Mouse (Mus musculus) erythroid progenitor cell, adult 5-6 weeks (primary cell): ENCODE results near the gene Epha1. TPM values are rescaled to one million over a fixed set of nuclear protein-coding genes. Genes with fewer than 3 reads are reported as not detected.

ENCODE experiments used
- ATAC-seq: replicated peaks from 2 replicates; pipeline ENCODE4 v1.8.0; 2016; ENCODE audit warnings: moderate number of reproducible peaks, mild to moderate bottlenecking, moderate TSS enrichment, inconsistent platforms; ENCODE audit not compliant: poor library complexity, low FRiP score, severe bottlenecking
- total RNA-seq, 2 experiments: library from RNA; stranded (forward) in 1 of 2; stranded (reverse) in 1 of 2; fragments of 150-400 nt in 1 of 2; fragments of 186-747, 209-891 nt in 1 of 2; gene quantifications; 2 replicates each; pipeline versions ENCODE4 v1.2.3 to v1.2.4; 2015 to 2017; ENCODE audit warnings: low replicate concordance in 2 of 2

Gene Epha1
- total RNA-seq, 2 experiments from 2014 or later = not detected

DNA sequence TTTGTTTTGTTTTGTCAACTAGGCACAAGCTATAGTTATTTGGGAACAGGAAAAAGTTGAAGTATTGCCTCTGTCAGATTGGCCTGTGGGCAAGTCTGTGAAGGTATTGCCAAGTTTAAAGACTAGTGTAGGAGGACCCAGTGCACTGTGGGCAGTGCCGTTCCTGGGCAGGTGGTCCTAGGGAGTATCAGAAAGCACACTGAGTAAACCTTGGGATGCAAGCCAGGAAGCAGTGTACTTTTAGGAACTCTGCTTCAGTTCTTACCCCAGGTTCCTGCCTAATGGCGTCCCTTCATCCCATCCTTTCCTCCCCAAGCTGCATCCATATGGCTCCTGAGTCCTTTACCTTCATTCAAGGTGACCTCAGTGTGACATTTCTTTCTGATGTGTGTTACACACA, 2.1 kb upstream of the Epha1 start:
- no peak for ATAC-seq

DNA sequence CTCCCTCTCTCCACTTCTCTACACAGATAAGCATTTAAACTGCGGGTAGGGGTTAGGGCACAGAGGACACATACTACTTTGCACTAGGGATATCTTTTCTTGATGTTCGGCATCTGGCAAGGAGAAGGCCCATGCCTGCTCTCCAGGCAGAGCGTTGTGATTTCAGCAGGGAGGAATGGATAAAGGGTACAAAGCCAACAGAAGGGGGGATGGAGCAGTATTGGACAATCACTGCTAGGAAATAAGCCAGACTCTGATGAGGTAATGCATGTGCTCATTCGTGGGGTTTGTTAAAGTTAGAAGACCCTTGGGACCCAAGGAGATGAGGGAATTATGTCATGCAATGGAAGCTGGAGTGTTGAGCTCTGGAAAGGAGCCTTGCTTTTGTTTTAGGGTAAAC, 1.6 kb upstream of the Epha1 start:
- no peak for ATAC-seq

DNA sequence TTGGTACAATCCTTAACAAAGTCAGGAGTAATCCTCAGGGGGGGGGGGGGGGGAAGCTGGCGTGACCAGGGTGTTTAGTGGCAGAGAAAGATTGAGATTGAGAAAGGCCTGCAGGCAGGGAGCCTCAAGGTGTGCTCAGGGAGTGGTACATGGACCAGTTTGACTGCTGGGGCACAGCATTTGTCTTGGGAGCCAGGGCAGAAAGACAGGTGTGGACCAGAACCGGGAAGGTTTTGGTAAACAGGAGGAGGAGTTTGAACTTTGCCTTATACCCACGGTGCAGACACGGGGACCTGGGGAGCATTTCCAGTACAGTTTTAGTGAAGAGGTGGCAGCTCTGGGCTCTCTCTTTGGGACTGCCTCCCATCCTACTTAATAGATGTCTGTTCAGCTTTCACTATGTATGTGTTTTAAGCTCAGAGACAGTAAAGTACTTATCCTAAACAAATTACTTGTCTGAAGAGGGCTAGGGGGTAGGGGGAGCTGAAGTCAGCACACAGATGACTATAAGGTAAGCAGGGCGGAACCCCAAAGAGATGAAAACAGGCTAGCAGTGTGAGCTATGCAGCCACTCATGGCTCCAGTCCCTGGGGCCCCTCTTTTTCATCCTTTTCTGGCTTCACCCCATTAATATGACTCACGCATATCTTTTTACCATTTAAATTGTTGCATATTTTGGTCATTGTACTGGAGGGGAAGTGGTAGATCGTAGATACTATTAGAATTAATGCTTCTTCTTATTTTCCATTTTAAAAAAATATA, 782 bp upstream of the Epha1 start:
- ATAC-seq = no peak

DNA sequence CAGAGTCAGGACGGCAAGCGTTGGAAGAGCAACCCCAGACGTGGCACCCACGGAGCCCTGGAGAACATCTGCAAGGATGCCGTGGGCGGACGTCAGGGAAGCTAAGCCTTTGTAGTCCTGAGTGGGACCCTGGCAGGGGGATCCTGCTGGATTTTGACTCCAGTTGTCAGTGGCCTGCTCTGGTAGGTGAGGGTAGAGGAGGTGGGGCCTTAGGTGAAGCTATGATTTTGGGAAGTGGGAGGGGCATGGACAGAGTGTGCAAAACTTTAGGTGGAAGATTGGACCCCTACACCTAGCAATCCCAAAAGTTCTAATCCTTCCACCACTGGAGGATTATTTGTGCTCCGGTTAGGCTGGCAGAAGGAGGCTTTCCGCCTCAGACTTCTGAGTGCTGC, 650 bp downstream of the Epha1 start:
- no peak for ATAC-seq

DNA sequence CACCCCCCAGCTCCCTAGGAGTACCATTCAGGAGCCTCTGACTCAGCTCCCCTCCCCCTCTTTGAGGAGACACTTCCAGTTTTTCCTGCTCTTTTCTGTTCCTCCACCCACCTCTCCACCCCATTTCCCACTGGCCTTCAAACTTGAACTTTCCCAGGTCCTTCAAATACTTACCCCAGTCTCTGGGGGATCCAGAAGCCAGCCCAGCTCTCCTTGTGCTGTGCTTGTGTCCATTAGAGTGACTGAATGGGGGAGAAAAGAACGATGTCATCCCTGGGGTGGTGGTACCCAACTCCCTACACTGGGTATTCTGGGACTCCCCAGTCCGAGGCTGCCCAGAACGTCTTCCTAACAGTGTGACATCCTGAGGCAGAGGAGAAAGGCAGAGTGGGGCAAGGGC, 1.1 kb downstream of the Epha1 start:
- no peak for ATAC-seq

DNA sequence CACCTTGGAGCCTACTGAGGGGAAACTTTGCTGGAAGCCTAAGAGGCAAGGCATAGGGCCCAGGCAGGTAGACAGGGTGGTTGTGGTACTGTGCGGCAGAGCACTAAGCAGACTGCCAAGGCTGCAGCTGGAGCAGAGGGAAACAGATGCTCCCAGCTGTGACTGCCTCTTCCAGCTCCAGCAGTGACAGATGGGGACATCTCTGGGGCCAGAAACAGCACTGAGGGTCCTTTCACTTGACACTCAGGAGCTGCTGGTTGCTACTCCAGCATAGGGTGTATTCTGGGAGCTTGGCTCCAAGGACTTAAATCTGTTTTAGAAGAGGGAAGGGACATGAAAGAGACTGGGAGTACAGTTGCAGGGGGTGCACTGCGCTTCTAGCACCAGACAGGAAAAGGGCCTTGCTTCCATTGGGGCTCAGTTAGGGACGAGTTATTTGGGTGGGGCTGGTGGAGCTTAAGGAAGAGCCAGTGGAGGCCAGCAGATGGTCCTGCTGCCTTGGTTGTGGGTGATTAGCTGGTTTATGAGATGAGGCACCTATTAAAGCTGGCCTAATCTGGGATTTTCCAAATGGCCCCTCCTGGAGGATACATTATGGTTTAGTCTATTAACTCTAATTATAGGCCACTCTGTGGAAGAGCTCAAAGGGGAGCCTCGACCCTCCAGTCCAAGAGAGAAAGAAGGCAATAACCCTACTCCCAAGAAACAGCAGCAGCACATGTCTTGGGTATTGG, 2.3 kb downstream of the Epha1 start:
- ATAC-seq = no peak

DNA sequence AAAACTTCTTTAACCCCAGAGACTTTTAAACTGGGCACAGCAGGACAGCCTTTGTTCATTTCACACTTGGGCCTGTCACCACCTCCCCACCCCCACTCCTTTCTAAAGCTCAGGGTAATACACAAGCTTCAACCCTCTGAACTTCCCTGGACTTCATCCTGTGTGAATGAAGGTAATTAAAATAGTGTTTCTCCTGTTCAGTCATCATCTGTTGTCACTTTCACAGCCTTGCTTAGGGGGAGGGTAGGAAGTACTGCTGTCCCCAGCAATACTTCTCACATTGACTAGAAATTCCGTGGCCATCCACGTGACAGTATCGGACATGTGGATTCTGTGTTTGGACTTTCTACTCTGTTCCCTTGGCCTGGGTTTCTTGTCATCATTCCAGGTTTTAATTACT, 3.2 kb downstream of the Epha1 start:
- no peak for ATAC-seq

DNA sequence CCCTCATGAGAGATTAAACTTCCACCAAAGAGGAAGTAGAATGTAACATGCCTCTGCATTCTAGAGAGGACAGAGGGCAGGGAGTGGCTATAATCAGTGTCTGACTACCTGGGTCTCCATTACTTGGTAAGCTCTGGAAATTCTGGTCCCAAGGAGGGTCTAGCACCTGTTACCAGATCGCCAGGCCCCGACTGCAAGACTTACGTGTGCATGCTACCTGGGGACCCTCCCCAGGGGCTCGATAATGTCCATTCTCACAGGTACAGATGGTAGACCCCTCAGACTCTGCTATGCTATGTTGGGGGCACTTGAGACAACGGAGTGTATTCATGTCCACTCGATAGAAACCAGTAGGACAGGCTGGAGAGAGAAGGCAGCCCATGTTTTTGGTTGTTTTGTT, 7.9 kb downstream of the Epha1 start:
- ATAC-seq = no peak

DNA sequence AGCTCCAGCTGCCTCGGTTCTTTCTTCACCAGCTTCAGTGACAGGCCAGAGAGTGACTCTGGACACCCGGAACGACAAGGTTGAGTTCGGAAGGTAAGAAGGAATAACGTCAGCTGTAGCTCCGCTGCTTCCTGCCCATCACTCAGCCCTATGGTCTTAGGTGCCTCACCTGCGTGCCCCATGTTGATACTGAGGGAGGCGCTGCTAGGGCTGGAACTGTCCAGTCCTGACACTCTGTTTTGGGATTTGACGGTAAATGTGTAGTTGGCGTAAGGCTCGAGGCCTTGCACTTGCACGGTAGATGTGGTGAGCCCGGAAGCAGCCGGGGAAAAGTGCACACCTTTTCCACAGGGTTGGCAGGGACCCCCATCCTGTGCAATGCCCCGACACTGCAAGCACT, 8.5 kb downstream of the Epha1 start:
- ATAC-seq = no peak

DNA sequence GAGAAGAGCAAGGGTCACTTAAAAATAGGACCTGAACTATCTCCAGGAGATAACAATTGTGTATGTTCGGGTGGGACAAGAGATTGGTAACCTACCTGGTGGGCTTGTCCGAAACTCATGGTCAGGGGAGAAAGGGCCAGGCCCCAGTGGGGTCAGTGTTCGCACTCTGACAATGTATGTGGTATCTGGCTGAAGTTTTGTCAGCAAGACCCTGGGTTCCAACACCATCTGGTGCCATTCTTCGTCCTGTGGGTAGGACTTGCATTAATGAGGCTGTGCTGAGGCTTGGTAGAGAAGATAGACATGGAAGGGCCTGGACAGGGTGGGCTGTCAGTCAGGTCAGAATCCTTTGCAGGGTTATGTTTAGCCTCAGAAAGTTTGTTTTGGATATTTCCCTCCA, 9.0 kb downstream of the Epha1 start:
- no peak for ATAC-seq

DNA sequence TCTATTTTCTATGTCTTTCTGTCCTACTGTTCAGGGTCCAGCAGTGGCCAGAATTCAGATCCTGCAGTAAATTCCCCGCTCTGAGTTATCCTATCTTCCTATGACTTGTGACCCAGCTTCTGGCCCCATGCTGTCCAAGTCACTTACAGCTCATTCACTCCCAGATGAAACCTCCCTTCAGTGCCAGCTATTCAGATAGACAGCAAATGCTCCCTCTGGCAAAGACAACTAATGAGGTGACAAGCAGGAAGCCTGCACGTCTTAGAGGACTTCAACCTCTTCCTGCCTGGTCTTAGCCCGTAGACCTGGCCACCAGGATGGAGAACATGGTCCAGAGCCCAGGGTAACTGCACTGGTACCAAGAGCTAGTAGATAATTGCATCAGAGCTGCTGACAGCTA, 10.1 kb downstream of the Epha1 start:
- ATAC-seq = no peak

DNA sequence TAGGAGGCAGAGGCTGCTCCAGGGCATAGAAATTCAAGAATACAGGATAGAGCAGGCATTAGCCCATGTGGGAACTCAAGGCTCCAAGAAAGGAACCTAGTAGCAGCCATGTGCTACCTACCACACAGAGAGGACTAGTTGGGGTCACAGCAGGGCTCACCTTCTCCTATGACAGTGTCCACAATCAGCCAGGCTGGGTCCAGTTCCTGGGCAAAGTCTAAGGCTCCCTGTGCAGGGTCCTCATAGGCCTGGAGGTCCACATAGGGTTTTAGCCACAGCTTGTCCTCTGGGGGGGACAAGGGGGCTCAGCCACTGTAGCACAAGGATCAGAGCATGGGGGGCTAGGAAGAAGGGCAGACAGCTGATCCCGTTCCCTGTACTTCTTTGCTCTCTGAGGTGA, 10.6 kb downstream of the Epha1 start:
- ATAC-seq = no peak

DNA sequence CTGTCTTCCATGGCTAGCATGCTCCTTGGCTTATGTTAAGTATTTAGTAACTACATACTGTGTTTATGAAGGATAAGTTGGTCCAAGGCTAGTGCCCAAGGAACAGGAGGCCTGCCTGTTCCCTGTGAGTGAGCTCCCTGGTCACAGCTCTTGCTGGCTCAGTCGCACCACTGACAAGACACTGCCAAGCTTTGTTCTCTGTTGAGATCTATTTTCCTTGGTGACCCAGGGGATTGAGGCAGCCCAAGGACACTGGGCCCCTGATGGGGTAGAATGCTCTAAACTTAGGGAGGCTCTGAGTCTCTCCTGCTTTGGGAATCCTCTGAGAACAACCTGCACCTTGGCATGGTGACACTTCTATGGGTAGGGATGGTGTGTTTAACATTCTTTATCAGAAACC, 11.0 kb downstream of the Epha1 start:
- no peak for ATAC-seq

DNA sequence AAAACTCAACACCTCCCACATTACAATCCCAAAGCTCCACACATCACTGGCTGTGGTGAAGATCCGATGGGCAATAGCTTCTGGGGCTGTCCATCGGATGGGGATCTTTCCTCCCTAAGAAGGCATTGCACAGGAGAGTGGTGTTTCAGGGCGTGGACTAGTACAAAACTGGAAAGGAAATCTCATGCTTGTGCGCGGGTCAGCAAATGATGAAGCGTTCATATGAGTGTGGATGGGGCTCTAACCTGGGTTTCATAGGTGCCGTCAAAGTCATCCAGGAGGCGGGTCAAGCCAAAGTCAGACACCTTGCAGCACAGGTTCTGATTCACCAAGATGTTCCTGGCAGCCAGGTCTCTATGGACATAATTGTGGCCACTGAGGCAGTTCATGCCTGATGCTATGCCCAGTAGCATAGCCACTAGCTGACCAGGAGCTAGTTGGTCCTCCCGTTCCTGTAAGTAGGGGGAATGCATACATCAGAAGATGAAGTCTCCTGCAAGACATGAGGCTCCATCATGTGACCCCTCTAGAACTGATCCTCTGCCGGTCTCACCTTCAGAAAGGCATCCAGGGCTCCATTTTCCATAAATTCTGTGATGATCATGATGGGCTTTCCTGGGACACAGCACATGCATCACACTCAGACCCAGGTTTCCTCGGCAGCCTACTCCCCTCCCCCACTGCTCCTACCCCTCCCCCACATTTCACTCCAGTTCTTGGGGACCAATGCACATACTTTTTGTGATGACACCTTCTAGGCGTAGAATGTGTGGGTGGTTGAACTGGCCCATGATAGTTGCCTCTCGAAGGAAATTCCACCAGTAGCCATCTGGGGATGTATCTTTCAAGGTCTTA, 11.8 kb downstream of the Epha1 start:
- ATAC-seq = no peak

DNA sequence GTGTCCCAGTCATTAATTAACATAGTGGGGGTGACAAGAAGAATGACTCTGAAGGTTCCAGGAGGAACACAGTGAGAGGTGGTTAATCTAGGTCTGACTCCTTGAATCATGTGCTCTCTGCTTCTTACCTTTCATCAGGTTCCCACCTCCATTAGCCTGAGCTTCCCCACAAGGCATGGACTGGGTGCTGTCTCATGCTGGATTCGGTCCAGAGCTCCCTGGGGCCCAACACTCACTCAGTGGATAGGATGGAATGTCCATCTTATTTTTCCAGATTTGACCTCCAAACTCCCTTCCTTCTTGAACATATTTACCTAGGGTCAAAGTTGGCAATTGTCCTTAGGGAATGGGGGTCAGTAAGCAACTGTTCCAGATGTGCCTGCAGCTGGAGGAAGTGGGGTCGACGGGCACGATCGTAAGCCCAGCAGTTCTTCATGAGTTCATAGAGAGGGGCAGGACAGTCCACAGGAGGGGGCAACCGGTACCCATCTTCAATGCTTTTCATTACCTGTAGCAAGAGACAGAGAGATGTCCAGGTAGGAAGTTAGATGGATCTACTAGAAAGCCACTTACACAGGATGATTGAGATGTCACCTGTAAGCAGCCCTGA, 12.7 kb downstream of the Epha1 start:
- no peak for ATAC-seq

DNA sequence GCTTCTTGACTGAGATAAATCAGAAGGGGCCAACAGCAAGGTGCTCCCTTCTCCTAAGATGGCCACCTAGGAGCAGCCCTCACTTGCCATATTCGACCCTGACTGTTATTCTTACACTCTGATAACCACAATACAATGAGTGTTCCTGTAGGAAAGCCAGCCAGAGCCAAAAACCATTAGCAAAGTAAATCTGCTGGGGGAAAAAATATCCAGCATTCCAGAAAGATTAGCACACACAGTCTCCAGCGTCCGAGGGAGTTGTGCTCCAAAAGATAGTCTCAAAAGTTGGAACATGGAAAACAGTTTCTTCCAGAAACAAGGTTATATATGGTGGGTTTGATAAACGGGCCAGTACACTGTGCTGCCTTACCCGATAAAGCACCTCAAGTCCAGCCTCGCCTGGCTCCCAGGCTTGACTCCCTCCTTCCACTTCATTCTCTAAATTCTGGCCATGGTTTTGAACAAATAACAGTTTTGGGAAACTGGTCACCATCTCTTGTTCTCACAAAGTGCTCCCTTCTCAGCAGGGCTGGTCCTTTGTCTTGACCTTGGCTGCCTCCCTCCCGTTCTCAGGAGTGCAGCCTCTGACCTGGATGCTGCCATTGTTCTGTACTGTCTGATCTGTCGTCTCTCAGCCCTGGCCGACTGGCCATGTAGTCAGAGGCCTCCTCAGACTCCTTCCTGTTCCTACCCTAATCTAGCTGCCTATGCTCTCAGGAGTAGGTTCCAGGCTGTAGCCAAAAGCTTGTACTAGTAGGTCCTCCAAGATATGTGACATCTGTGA, 13.5 kb downstream of the Epha1 start:
- no peak for ATAC-seq

DNA sequence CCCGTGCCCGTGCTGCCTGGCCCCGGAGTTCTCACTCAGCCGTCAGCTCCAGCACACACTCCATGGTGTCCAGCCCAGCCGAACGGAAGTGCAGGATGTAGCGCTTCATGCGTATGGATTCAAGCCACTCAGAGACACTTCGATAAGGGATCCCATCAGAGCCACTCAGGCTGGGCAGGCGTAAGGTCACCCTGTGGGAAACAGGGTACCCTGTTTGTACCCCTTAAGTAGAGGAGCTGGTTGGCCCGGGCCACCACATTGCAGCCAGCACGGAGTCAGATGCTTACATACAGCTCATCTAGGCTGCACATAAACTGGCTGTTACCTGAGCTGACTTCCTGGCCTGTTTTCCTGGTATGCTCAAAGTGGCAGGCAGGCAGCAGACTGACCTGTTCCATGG, 14.2 kb downstream of the Epha1 start:
- ATAC-seq = no peak

DNA sequence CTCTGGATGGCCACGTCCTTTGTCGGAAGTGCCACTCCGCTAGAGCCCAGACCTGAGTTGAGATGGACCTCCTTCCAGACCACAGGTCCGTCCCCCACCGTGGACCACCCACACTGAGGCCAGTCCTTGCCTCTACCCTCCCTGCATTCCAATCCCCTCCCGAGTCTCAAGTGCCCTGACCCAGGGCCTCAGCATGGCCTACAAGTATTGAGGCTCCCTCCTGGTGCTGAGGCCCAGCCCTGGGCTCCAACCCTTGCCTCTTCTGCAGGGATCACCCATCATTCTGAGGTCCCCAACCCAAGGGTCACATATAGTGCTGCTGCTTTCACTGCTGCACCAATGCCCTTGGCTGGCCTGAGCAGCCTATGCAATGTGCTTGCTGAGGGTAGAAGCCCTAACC, 15.2 kb downstream of the Epha1 start:
- ATAC-seq = no peak

DNA sequence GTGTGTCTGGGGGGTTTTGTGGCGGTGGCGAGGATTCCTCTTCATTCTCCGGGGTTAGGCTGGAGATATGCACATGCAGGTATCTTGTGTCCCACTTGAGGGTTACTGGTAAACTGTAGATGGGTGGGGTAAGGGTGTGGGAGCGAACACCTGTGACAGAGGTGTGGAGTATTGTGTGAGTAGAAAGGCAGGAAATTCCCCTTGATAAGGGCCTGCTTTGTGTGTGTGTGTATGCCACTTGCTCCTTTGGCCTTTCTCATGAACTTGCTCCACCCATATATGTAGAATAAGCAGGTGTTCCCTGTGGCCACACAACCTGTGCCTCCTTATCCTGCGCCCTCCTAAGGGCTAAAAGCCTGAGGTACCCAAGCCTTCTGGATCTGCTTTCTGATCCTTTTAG, 16.2 kb downstream of the Epha1 start:
- ATAC-seq = no peak
